Mouse (Mus musculus): Measurements from ENCODE around the gene Ahsa2.
"Not testable (repeated sequence)": the region's sequence is repeated elsewhere in the genome, so short reads cannot be mapped to it uniquely, and the experiment has no call there.

Ahsa2 gene

DNA sequence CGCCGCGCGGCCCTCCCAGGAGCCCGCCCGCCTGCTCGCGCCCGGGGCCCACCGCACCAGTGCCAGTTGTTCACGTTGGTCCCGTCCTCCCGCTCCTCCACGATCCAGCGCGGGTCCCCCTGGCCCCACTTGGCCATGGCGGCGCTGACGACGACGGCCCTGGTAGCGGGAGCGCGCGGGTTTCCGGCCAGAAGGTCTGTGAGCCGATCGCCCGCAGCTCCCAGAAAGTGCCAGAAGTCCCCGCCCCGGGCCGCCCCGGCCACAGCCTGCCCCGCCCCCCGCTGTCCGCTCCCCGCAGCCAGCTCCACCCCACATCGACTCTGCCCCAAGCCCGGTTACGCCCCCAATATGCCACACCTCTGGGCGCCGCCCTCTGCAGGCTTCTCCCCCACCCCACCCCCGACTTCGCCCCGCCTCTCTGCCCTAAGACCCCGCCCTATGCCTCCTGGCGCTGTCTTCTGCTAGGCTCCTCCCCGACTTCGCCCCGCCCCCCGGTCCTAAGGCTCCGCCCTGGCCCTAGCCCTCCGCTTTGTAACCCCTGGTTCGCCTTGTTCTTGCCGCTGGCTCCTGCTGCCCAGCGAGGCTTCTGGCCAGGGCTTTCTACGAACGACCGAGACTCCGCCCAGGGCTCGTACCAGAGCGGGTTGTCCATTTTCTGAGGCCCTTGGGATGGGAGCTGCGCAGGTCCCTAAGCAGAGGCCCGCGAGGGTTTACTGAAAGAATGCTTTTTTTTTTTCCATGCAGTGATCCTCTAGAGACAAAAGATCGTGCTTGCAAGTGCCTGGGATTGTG is at the start of gene Ahsa2:
TSS of gene Ahsa2 (minus strand) at position 313 of the 792 bp plus-strand sequence.
- DNase-seq (ENCODE audit: inconsistent age in 2 of 2, low spot score in 1 of 2), result peak; percentile 98 to 99

- no peak for DNase-seq (ENCODE audit: inconsistent age in 2 of 2, low spot score in 1 of 2)
Observed at GRCm38 (mm10) chr11:23537446-23537845, 39.6 kb upstream of the Ahsa2 start.

DNA sequence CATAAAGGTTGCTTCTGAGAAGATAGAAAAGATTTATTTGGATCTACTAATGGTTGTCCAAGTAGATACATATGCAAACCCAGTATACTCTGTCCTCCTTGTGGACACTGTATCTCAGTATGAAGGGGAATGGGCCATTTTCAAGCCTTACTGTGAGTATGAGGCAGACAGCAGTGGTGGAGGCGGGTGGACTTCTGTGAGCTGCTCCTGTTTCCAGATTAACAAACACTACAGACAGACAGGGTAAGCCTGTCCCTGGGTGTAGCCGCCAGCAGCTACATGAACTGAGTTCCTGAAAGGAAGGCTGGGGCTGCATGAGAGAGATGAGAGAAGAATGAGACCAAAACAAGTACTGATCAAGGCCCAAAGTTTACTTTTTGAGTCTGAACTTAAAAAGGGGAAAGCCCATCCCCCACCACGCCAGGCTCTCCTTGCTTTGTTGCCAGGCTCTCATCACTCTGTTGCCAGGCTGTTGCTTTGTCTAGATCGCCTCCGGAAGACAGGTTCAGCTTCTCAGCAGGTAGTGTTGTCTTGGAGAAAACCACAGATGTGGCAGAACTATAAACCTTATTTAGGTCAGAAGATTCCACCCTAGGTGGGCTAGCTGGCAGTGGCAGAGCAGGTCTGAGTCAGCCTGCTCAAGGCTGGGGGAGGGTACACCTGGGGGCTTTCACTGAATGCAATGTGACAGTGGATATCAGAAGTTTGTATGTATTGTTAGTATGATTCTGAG is 22.8 kb upstream of the Ahsa2 start, which contains the start of gene 1700093K21Rik:
TSS of gene 1700093K21Rik (minus strand) at position 683 of the 733 bp plus-strand sequence.
- DNase-seq (ENCODE audit: inconsistent age in 2 of 2, low spot score in 1 of 2), result no peak

DNA sequence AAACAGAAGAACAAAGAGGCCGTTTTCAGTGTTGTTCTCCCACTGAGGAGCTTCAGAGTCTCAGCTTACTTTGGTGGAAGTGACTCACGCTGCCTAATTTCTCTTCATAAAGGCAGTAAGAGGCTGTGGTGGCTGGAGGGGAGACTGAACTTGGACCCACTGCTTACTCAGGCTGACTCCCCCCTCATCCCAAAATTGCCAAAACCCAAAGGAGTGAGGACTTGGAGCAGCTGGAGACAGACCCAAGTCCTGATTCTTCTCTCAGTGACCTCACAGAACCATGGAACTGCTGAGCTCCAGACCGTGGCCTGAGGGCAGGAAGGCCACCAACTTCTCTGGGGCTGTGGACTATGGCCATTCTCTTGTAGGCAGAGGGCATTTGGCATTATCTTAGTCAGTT is 21.2 kb upstream of the Ahsa2 start:
- DNase-seq (ENCODE audit: inconsistent age in 2 of 2, low spot score in 1 of 2), result no peak

DNA sequence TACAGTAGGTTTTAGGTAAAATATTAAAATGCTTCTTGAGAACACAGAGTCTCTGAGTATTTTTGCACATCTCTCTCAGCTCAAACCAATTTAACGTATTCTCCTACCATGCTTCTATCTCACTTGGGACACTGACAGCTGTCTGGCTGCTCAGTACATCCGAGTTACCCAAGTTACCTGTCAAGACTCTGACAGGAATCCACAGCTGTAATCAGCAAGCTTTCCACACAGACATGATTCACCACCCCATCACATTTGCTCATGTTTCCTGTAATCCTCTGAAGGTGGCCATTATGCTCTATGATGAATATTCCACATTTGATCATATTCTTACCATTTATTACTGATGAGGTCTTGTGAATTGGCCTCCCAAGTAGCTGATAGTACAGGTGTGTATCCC is 17.5 kb upstream of the Ahsa2 start:
- no peak for DNase-seq (ENCODE audit: inconsistent age in 2 of 2, low spot score in 1 of 2)

- DNase-seq (ENCODE audit: inconsistent age in 2 of 2, low spot score in 1 of 2), result not testable (repeated sequence)
Observed at GRCm38 (mm10) chr11:23514785-23515184, 17.0 kb upstream of the Ahsa2 start.

GRCm38 (mm10) chr11:23504801-23505200 is 7.0 kb upstream of the Ahsa2 start:
- not testable (repeated sequence) for DNase-seq (ENCODE audit: inconsistent age in 2 of 2, low spot score in 1 of 2)

DNA sequence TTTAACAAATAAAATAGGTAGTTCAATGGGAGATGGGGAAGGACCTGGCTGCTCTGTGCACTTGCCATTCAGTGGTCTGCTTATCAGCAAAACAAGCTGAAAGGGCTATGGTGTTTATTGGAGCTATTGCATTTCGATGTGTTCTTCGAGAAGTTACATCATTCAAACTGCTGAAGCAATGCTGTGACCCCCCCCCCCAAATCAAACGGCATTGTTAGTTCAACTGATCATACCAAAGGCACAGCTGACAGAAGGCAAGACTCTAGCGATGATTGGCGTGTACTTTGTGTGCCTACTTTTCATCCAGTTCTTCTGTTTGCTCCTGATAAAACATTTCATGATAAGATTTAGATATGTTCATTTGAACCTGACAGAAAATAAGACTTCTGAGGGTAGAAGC is 779 bp upstream of the Ahsa2 start:
- no peak for DNase-seq (ENCODE audit: inconsistent age in 2 of 2, low spot score in 1 of 2)

DNA sequence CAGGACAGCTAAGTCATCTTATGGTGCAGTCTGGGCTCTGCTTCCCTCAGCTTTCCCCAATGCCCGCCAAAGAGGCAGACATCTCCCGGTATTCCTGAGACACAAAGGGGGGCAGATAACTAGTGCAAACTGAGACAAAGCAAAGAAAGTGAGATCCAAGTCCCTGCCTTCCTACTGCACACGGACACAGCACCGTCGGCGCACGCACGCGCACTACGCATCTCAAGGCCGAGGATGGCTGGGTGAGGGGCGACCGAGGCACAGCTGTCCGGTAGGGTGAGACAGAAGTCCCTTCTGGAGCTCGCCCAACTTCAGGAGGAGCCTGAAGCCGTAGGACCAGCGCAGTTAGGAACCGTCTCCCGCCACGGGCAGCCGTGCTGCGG is 504 bp downstream of the Ahsa2 start:
- no peak for DNase-seq (ENCODE audit: inconsistent age in 2 of 2, low spot score in 1 of 2)

DNA sequence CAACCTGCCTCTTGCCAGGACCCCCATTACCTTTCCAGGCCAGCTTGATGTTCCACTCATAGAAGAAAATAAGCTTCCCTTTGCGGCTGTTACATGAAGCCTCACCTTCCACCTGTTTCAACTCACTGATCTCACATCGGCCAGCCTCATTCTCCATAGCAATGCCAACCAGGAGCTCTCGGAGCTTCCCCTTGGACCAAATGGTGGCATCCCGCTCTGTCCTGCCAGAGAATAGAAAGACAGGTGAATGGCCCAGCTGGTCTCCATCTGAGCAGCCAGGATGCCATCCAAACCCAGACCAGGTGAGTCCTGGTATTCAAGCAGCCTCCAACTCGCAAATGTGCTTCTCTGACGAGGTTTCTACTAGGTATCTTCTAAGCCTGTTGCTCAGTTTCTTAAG is 1.2 kb downstream of the Ahsa2 start:
- DNase-seq (ENCODE audit: inconsistent age in 2 of 2, low spot score in 1 of 2), result peak; percentile 15 to 57

DNA sequence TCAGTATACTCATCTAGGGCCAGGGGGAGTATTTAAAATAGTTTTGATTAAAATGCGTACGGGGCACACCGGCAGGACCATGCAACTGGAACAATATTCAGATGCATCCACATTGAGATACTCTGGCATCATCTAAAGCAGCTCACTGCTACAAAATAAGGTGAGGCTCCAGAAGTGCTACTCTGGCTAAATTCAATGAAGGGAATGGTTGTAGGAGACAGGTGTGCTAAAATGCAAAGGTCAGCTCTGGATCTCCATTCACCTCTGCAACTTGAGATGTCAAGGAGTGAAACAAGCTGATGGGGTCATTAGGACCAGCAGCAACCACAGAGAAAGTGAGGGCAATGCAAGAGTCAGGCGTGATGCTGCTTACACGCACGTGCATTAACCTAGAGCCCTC is 2.6 kb downstream of the Ahsa2 start:
- DNase-seq (ENCODE audit: inconsistent age in 2 of 2, low spot score in 1 of 2), result no peak

DNA sequence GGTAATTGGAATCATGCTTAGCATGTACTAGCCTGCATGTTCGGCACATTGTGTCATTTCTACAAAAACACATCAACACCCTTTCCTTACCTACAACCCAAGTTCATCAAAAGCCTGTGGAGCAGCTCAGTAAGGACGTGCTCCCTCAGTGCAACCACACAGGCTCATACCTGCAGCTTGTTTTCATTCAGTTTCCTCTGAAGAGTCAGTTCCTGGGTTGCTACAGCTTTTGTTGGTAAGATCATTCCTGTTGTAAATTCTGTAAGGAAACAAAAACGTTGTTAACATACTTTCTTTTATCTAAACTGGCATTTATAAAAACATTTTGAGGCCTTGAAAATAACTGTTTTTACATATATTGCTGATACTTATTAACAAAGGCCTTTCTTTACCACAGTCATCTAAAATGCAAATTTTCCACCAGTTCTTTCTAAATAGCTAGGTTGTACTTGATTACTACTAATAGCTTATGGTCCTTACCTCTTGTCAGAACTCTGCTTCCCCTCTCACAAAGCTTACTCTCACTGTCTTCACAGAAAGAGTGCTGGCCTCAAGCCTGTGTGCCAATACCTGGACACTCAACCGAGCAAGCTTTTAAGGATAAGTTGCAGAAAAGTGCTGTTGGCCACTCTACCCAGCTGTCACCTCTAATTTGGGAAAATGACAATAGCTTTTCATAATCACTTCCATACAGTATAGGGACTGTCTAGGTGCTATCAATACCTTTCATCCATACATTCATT is 5.6 kb downstream of the Ahsa2 start:
- no peak for DNase-seq (ENCODE audit: inconsistent age in 2 of 2, low spot score in 1 of 2)

DNA sequence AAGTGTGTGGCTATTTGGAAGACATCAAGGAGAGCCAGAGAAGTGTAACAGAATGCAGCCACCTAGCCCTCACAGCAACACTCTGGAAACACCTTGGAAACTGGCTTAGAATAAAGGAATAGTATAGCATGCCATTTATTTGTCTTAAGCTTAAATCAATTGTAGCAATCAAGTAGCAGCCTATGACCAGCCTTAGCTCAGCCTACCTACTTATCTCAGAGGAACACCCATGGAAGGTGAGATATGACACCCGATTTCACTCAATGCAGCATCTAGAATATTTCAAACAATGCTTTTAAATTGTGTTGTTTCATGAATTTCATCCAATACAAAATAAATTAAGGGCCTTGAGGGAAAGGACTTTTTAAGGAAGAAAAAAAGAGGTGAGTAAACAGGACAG is 7.9 kb downstream of the Ahsa2 start:
- DNase-seq (ENCODE audit: inconsistent age in 2 of 2, low spot score in 1 of 2), result no peak

DNA sequence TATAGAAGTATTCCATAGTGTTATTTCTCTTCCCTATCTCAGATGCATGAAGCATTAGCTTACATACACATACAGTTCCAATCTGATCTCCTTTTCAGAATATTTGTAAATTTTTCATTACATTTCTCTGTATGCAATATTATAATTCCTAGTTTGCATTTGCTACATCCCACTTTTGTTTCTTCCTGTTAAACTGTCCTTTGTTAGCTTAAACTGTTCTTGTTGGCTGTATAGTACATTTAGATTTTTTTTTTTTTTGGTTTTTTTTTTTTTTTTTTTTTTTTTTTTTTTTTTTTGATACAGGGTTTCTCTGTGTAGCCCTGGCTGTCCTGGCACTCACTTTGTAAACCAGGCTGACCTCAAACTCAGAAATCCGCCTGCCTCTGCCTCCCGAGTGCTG is 32.0 kb downstream of the Ahsa2 start:
- not testable (repeated sequence) for DNase-seq (ENCODE audit: inconsistent age in 2 of 2, low spot score in 1 of 2)

All from adrenal gland, adult (tissue).